Mouse (Mus musculus): ENCODE measurements around the gene Gm20894.
"Not testable (repeated sequence)": the region's sequence is repeated elsewhere in the genome, so short reads cannot be mapped to it uniquely, and the experiment has no call there.

Gene Gm20894

GRCm38 (mm10) chrY:28271412-28271811 lies at the start of gene Gm20894:
Gene Gm20894 (minus strand): TSS chrY:28271512.
- not testable (repeated sequence) for DNase-seq
